Mouse (Mus musculus): Measurements from ENCODE around the gene Rmnd5a. TPM values are rescaled to one million over a fixed set of nuclear protein-coding genes. Genes with fewer than 3 reads are reported as not detected.

Rmnd5a gene
- total and polyA plus RNA-seq, 3 experiments: 22.6 to 497 (median 23.3) TPM

DNA sequence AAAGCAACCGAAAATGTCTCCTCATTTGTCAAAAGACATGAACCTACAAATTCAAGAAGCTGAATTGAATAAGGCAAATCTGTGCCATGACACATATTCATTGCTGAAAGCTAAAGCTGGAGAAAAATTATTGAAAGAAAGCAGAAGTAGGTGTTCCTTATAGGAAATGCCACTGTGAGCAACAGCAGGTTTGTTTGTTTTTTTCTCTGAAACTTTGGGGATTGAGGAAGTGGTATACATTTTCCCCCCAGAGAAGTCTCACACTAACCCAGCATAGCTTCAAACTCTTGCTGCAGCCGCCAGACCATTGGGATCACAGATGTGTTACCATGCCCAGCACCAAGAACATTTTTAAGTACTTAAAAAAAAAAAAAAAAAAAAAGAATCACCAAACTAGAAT lies 12.4 kb upstream of the Rmnd5a start:
- Histone ChIP-seq H3K36me3 (ENCODE audit: control insufficient read depth in 1 of 2, insufficient read depth in 2 of 2, low read length in 2 of 2) (no peaks in the 10 kb centered on the region), H3K9me3 (replicated peaks; ENCODE audit: insufficient read depth, low read length) (no peaks in the 10 kb centered on the region), H3K4me1 (ENCODE audit: control insufficient read depth in 1 of 2, insufficient read depth in 2 of 2, low read length in 2 of 2) (no peaks in the 10 kb centered on the region), H3K4me3 (ENCODE audit: control insufficient read depth in 1 of 2, insufficient read depth in 1 of 2, low read depth in 2 of 2, low read length in 2 of 2) (no peak overlapping the region), H3K27ac (ENCODE audit: control insufficient read depth, low read depth, low read length) (no peak overlapping the region), H3K9ac (ENCODE audit: control insufficient read depth, low read depth, low read length, poor library complexity, severe bottlenecking) (no peak overlapping the region), H3K27me3 (ENCODE audit: control insufficient read depth in 1 of 2, insufficient read depth in 2 of 2, low read length in 2 of 2) (no peaks in the 10 kb centered on the region; a peak in 1 of 4 replicates), H3K79me2 (ENCODE audit: control insufficient read depth, insufficient read depth, low read length, poor library complexity) (no peaks in the 10 kb centered on the region)
- DNase-seq (ENCODE audit: low read depth, low spot score): no peak
- TF ChIP-seq MYC (IDR thresholded peaks at IDR 0.05; ENCODE audit: low read depth, low read length) (no peak), POLR2A (IDR thresholded peaks at IDR 0.05; ENCODE audit: control insufficient read depth in 1 of 2, insufficient read depth in 1 of 2, low read depth in 1 of 2, low read length in 2 of 2, poor library complexity in 1 of 2) (no peak), RAD21 (IDR thresholded peaks at IDR 0.05; ENCODE audit: low read depth, low read length) (no peak), MAFK (IDR thresholded peaks at IDR 0.05; ENCODE audit: borderline replicate concordance, low read depth, low read length) (no peak), GATA1 (IDR thresholded peaks at IDR 0.05; ENCODE audit: low read depth, low read length) (no peak), CHD1 (IDR thresholded peaks at IDR 0.05; ENCODE audit: low read depth, low read length) (no peak), MXI1 (IDR thresholded peaks at IDR 0.05; ENCODE audit: low read depth, low read length) (no peak), GABPA (IDR thresholded peaks at IDR 0.05; ENCODE audit: low read depth, low read length) (no peak), SIN3A (IDR thresholded peaks at IDR 0.05; ENCODE audit: low read length) (no peak), NELFE (IDR thresholded peaks at IDR 0.05; ENCODE audit: low read depth, low read length) (no peak), ETS1 (IDR thresholded peaks at IDR 0.05; ENCODE audit: low read depth, low read length) (no peak), ZNF384 (IDR thresholded peaks at IDR 0.05; ENCODE audit: low read depth, low read length) (no peak), HCFC1 (IDR thresholded peaks at IDR 0.05; ENCODE audit: low read depth, low read length) (no peak), KAT2A (conservative IDR thresholded peaks at IDR 0.05; ENCODE audit: low read depth, low read length) (no peak), UBTF (IDR thresholded peaks at IDR 0.05; ENCODE audit: borderline replicate concordance, insufficient read depth, low read depth, low read length) (no peak), MAZ (IDR thresholded peaks at IDR 0.05; ENCODE audit: low read depth, low read length) (no peak)

DNA sequence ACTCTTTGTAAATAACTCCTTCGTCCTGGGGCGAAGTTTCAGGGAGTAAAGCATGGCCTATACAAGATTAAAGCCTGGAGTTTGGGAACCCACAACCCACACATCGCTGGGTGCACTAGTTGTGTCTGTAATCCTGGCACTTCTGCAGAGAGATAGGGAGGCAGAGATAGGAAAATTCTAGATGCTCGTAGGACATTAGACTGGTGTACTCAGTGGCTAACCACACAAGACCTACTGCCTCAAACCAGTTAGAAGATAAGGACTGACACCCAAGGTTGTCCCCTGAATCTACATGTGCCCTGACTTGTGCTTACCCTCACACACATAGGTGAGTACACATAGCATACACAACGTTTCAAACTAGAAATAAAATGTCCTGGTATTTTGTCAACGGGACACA lies 5.1 kb upstream of the Rmnd5a start:
- peaks cover 0 to 30% of the 10 kb centered on the region in 2 experiments; a peak in 2 of 4 replicates for H3K36me3 ChIP-seq (ENCODE audit: control insufficient read depth in 1 of 2, insufficient read depth in 2 of 2, low read length in 2 of 2)
- DNase-seq (ENCODE audit: low read depth, low spot score): peak; percentile 62
- no peak overlapping the region; a peak in 2 of 4 replicates for H3K4me3 ChIP-seq (ENCODE audit: control insufficient read depth in 1 of 2, insufficient read depth in 1 of 2, low read depth in 2 of 2, low read length in 2 of 2)
- H3K9me3 ChIP-seq (replicated peaks; ENCODE audit: insufficient read depth, low read length): no peaks in the 10 kb centered on the region
- H3K9ac ChIP-seq (ENCODE audit: control insufficient read depth, low read depth, low read length, poor library complexity, severe bottlenecking): no peak overlapping the region
- peaks cover 5% of the 10 kb centered on the region; the same call in 1 of the 2 replicates for H3K79me2 ChIP-seq (ENCODE audit: control insufficient read depth, insufficient read depth, low read length, poor library complexity)
- peaks cover 13 to 33% of the 10 kb centered on the region in 2 experiments for H3K4me1 ChIP-seq (ENCODE audit: control insufficient read depth in 1 of 2, insufficient read depth in 2 of 2, low read length in 2 of 2)
- H3K27ac ChIP-seq (ENCODE audit: control insufficient read depth, low read depth, low read length): no peak overlapping the region
- H3K27me3 ChIP-seq (ENCODE audit: control insufficient read depth in 1 of 2, insufficient read depth in 2 of 2, low read length in 2 of 2): no peaks in the 10 kb centered on the region
- TF ChIP-seq ZNF384 (IDR thresholded peaks at IDR 0.05; ENCODE audit: low read depth, low read length) (no peak), GATA1 (IDR thresholded peaks at IDR 0.05; ENCODE audit: low read depth, low read length) (peak; percentile 84), MYC (IDR thresholded peaks at IDR 0.05; ENCODE audit: low read depth, low read length) (no peak), ETS1 (IDR thresholded peaks at IDR 0.05; ENCODE audit: low read depth, low read length) (peak; percentile 43; the same call in 1 of the 2 replicates), CHD1 (IDR thresholded peaks at IDR 0.05; ENCODE audit: low read depth, low read length) (no peak), NRF1 (IDR thresholded peaks at IDR 0.05; ENCODE audit: insufficient read depth, low read depth, low read length, poor library complexity, severe bottlenecking) (no peak), E2F4 (IDR thresholded peaks at IDR 0.05; ENCODE audit: borderline replicate concordance, low read depth, low read length) (no peak), JUND (IDR thresholded peaks at IDR 0.05; ENCODE audit: low read depth, low read length) (no peak), EP300 (IDR thresholded peaks at IDR 0.05; ENCODE audit: low read depth in 1 of 2, low read length in 2 of 2) (peak; percentile 74 to 78), MXI1 (IDR thresholded peaks at IDR 0.05; ENCODE audit: low read depth, low read length) (peak; percentile 34; the same call in 1 of the 2 replicates), BHLHE40 (IDR thresholded peaks at IDR 0.05; ENCODE audit: borderline replicate concordance, low read depth, low read length) (peak; percentile 48; the same call in 1 of the 2 replicates), MYB (IDR thresholded peaks at IDR 0.05; ENCODE audit: low read depth, low read length) (no peak), USF1 (IDR thresholded peaks at IDR 0.05; ENCODE audit: low read depth, low read length) (no peak), HCFC1 (IDR thresholded peaks at IDR 0.05; ENCODE audit: low read depth, low read length) (no peak), RCOR1 (IDR thresholded peaks at IDR 0.05; ENCODE audit: low read depth, low read length) (peak; percentile 80), RAD21 (IDR thresholded peaks at IDR 0.05; ENCODE audit: low read depth, low read length) (no peak), TBP (IDR thresholded peaks at IDR 0.05; ENCODE audit: low read depth, low read length) (no peak), ZKSCAN1 (IDR thresholded peaks at IDR 0.05; ENCODE audit: low read depth, low read length) (no peak), TAL1 (IDR thresholded peaks at IDR 0.05; ENCODE audit: low read length) (peak; percentile 61), TCF12 (IDR thresholded peaks at IDR 0.05; ENCODE audit: low read depth, low read length) (peak; percentile 76), MAX (IDR thresholded peaks at IDR 0.05; ENCODE audit: low read length) (peak; percentile 39; the same call in 1 of the 2 replicates), SMC3 (IDR thresholded peaks at IDR 0.05; ENCODE audit: low read depth, low read length) (no peak), ZMIZ1 (IDR thresholded peaks at IDR 0.05; ENCODE audit: low read depth, low read length) (no peak)
